Mouse (Mus musculus) bone marrow, adult 2 months (tissue): ENCODE results near the gene Ehbp1.

Source experiments
- CTCF ChIP-seq: fragments of 200-500 bp; IDR thresholded peaks from 2 replicates; pipeline ENCODE4 v1.5.1; 2011; ENCODE audit warnings: low read length, control low read depth; ENCODE audit not compliant: control insufficient read depth, insufficient read depth
- POLR2A ChIP-seq: fragments of 200-500 bp; IDR thresholded peaks from 2 replicates; pipeline ENCODE4 v1.6.1; 2011; ENCODE audit warnings: low read depth, mild to moderate bottlenecking, control low read depth, low read length, borderline replicate concordance; ENCODE audit not compliant: control insufficient read depth

DNA sequence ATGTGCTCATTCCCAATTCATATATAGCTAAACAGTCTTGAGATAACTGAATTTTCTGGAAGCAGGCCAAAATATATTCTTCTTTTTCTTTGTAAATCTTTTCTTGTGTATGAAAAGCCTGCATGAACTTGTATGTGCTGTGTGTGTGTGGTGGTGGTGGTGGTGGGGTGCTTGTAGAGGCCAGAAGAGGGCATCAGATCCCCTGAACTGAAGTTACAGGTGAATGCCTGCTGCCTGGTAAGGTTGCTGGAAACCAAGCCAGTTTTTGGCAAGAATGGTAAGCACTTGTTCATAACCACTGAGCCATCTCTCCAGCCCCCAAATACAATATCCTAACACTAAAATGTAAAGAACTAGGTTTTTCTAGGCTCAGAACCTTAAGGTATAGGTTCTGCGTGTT is 26.3 kb downstream of the Ehbp1 start:
- TF ChIP-seq CTCF (no peak), POLR2A (no peak)
